Mouse (Mus musculus) kidney, postnatal 4 days (tissue): Measurements from ENCODE around the gene Uhrf1bp1.
"Not testable (repeated sequence)": the region's sequence is repeated elsewhere in the genome, so short reads cannot be mapped to it uniquely, and the experiment has no call there.

Experiments
- DNase-seq, 2 experiments: peaks; one replicate each; pipeline ENCODE4 v3.0.0; 2021; ENCODE audit warnings: mixed read lengths in 2 of 2

Gene Uhrf1bp1

GRCm38 (mm10) chr17:27856265-27856797 lies at the start of gene Uhrf1bp1:
Uhrf1bp1 (plus strand) TSS chr17:27856441.
- DNase-seq = peak; percentile 95 to 96

- no peak for DNase-seq
Measured at GRCm38 (mm10) chr17:27807542-27808078, 48.6 kb upstream of the Uhrf1bp1 start.

- DNase-seq = no peak
Measured at GRCm38 (mm10) chr17:27810569-27811331, 45.5 kb upstream of the Uhrf1bp1 start.

- no peak for DNase-seq
Measured at GRCm38 (mm10) chr17:27811980-27812379, 44.3 kb upstream of the Uhrf1bp1 start.

GRCm38 (mm10) chr17:27814606-27815005 lies 41.6 kb upstream of the Uhrf1bp1 start:
- no peak for DNase-seq

GRCm38 (mm10) chr17:27819011-27819410 lies 37.2 kb upstream of the Uhrf1bp1 start:
- DNase-seq = no peak

- peak; percentile 50 to 61 for DNase-seq
Measured at GRCm38 (mm10) chr17:27819521-27819970, 36.7 kb upstream of the Uhrf1bp1 start.

GRCm38 (mm10) chr17:27819971-27820567 lies 36.2 kb upstream of the Uhrf1bp1 start:
- DNase-seq = peak; percentile 69 to 81

GRCm38 (mm10) chr17:27820568-27821406 lies 35.5 kb upstream of the Uhrf1bp1 start, which contains the start of gene D17Wsu92e:
D17Wsu92e (minus strand) TSS chr17:27820648.
- peak; percentile 99 for DNase-seq

GRCm38 (mm10) chr17:27821407-27822338 lies 34.6 kb upstream of the Uhrf1bp1 start:
- DNase-seq = peak; percentile 59 to 71

- DNase-seq = no peak
Measured at GRCm38 (mm10) chr17:27823142-27823905, 32.9 kb upstream of the Uhrf1bp1 start.

- no peak for DNase-seq
Measured at GRCm38 (mm10) chr17:27824941-27825340, 31.3 kb upstream of the Uhrf1bp1 start.

- DNase-seq = no peak
Measured at GRCm38 (mm10) chr17:27825539-27825938, 30.7 kb upstream of the Uhrf1bp1 start.

GRCm38 (mm10) chr17:27825984-27826905 lies 30.0 kb upstream of the Uhrf1bp1 start:
- peak; percentile 88 to 92 for DNase-seq

- DNase-seq = peak; percentile 69 to 77
Measured at GRCm38 (mm10) chr17:27826908-27827383, 29.3 kb upstream of the Uhrf1bp1 start.

GRCm38 (mm10) chr17:27827511-27827910 lies 28.7 kb upstream of the Uhrf1bp1 start:
- DNase-seq = no peak

GRCm38 (mm10) chr17:27830411-27830810 lies 25.8 kb upstream of the Uhrf1bp1 start:
- peak; percentile 33 to 47 for DNase-seq

GRCm38 (mm10) chr17:27837850-27838249 lies 18.4 kb upstream of the Uhrf1bp1 start, which contains the start of gene Snrpc:
Snrpc (plus strand) TSS chr17:27838150.
- DNase-seq = not testable (repeated sequence)
